Mouse (Mus musculus): Measurements from ENCODE around the gene Trappc3l.

GRCm38 (mm10) chr10:34117770-34118169 lies 80.4 kb downstream of the Trappc3l start:
- TF ChIP-seq CTCF (IDR thresholded peaks at IDR 0.05; ENCODE audit: extremely low read depth, insufficient read depth, low read length) (no peak), POLR2A (IDR thresholded peaks at IDR 0.05; ENCODE audit: extremely low read depth, insufficient read depth, low read length) (no peak)
